Mouse (Mus musculus) left cerebral cortex, adult 6 months (tissue): Measurements from ENCODE around the gene Meox1. TPM values are rescaled to one million over a fixed set of nuclear protein-coding genes. Genes with fewer than 3 reads are reported as not detected.

ENCODE experiments used
- long read RNA-seq, 2 experiments: library from polyadenylated mRNA; unstranded; transcript quantifications; one replicate each; pipeline ENCODE4 v2.0.0; 2019 to 2020
- polyA plus RNA-seq: library from polyadenylated mRNA; unstranded; fragments of <200 nt; fragmentation: Nextera tagmentation; gene quantifications from 2 replicates; pipeline ENCODE4 v1.2.3, GENCODE M21; 2021

Gene Meox1
- 0.34 and 0.59 TPM in 2 replicates for polyA plus RNA-seq
- long read RNA-seq, experiment 1, transcript Meox1-201 (3 exons, 2,228 nt), result major isoform, 5 of 5 reads
- long read RNA-seq, experiment 1, partial matches to known transcripts, result 0 of 5 reads
- long read RNA-seq, experiment 1, other reads (novel, unspliced or antisense), result 0 of 5 reads
- long read RNA-seq, experiment 2, partial matches to known transcripts, result 0 of 1 reads
- long read RNA-seq, experiment 2, other reads (novel, unspliced or antisense), result 1 of 1 reads

GRCm38 (mm10) chr11:101894204-101894603, at the start of gene Meox1:
Gene Meox1, minus strand, starts transcription at chr11:101894374.

Other genes starting within 250 kb of the Meox1 start
- 14.8 and 18.5 TPM in 2 replicates for gene Arl4d, start 228.8 kb downstream of the Meox1 start, polyA plus RNA-seq
- gene Dhx8, start 161.5 kb downstream of the Meox1 start, polyA plus RNA-seq, result 9.5 and 11.4 TPM in 2 replicates
- gene Etv4, start 109.0 kb downstream of the Meox1 start, polyA plus RNA-seq, result 0.32 and 3.0 TPM in 2 replicates
- gene Sost, start 72.6 kb upstream of the Meox1 start, polyA plus RNA-seq, result not detected in 2 replicates
- not detected in 2 replicates for gene Cfap97d1, start 89.9 kb upstream of the Meox1 start, polyA plus RNA-seq
- 261 and 289 TPM in 2 replicates for gene Dusp3, start 92.6 kb upstream of the Meox1 start, polyA plus RNA-seq
- gene Mpp3, start 134.1 kb upstream of the Meox1 start, polyA plus RNA-seq, result 24.1 and 29.1 TPM in 2 replicates
- gene Cd300lg, start 147.1 kb upstream of the Meox1 start, polyA plus RNA-seq, result 0.13 TPM in 1 of 2 replicates, not detected in the other
- 31.0 and 37.4 TPM in 2 replicates for gene Mpp2, start 194.1 kb upstream of the Meox1 start, polyA plus RNA-seq
- not detected in 2 replicates for gene Ppy, start 206.9 kb upstream of the Meox1 start, polyA plus RNA-seq
- gene Pyy, start 213.5 kb upstream of the Meox1 start, polyA plus RNA-seq, result not detected in 2 replicates